Comparison of ENCODE assay signal across 9 mouse cellular contexts in genomic region chr2:178494066-178494465, GRCm38 (mm10).
DNase-seq lines count a peak whose midpoint lies in the region; ATAC-seq and TF ChIP-seq lines count a peak whose summit lies in the region.
"Had no signal": no experiment of that assay in that cellular context is flagged by ENCODE, and none has a peak within 500 bp of the region (broad histone marks: within the 10 kb centered on the region; RNA-seq: fewer than 3 reads in every experiment).

No protein-coding gene starts in this region.

- WGBS in heart, adult 2 months: 25% methylated on average over 11 of the region's 11 CpGs
- WGBS in midbrain, postnatal 0 days: 75% methylated on average over 11 of the region's 11 CpGs

- peak overlapping the region; percentile 95 for H3K27ac ChIP-seq in heart, adult 2 months
- H3K27ac ChIP-seq in midbrain, postnatal 0 days (ENCODE audit: low read depth, low read length): no peak overlapping the region
- H3K27ac ChIP-seq: hindbrain, embryonic 12.5 days; limb, embryonic 13.5 days had no signal

- H3K4me1 ChIP-seq in heart, adult 2 months (ENCODE audit: control insufficient read depth, insufficient read depth, low read length): peaks cover 6% of the 10 kb centered on the region
- no peaks in the 10 kb centered on the region for H3K4me1 ChIP-seq in midbrain, postnatal 0 days (ENCODE audit: insufficient read depth, low read length)

- no peaks in the 10 kb centered on the region for H3K27me3 ChIP-seq in heart, adult 2 months (ENCODE audit: control insufficient read depth, insufficient read depth, low read length)
- no peaks in the 10 kb centered on the region for H3K27me3 ChIP-seq in midbrain, postnatal 0 days (ENCODE audit: insufficient read depth, low read length)
- H3K27me3 ChIP-seq: hindbrain, embryonic 12.5 days had no signal

- no peak overlapping the region for H3K4me3 ChIP-seq in heart, adult 2 months
- no peak overlapping the region for H3K4me3 ChIP-seq in midbrain, postnatal 0 days (ENCODE audit: low read depth, low read length)
- H3K4me3 ChIP-seq: hindbrain, embryonic 12.5 days; limb, embryonic 13.5 days had no signal

- 0 out of 2 replicates have a peak, but pooled peaks have one; percentile 9 for TF ChIP-seq CTCF in heart, adult 2 months (IDR thresholded peaks at IDR 0.05)
- no peak for TF ChIP-seq CTCF in midbrain, postnatal 0 days (IDR thresholded peaks at IDR 0.05)

- peak overlapping the region; percentile 20; the same call in 1 of the 2 replicates for H3K9ac ChIP-seq in heart, adult 2 months (ENCODE audit: low read depth, low read length)
- H3K9ac ChIP-seq in midbrain, postnatal 0 days (replicated peaks; ENCODE audit: low read length, poor library complexity, severe bottlenecking): no peak overlapping the region
- H3K9ac ChIP-seq: hindbrain, embryonic 12.5 days; limb, embryonic 13.5 days had no signal

- no peak overlapping the region for H3K4me2 ChIP-seq in midbrain, postnatal 0 days (ENCODE audit: low read depth, low read length, poor library complexity, severe bottlenecking)
- H3K4me2 ChIP-seq: hindbrain, embryonic 12.5 days; limb, embryonic 13.5 days had no signal

- peak; percentile 72; the same call in 1 of the 2 replicates for TF ChIP-seq EP300 in heart, adult 2 months (IDR thresholded peaks at IDR 0.05; ENCODE audit: insufficient read depth, low read depth, low read length)

- TF ChIP-seq POLR2A in heart, adult 2 months (IDR thresholded peaks at IDR 0.05; ENCODE audit: insufficient read depth, low read depth, low read length): no peak

- intact Hi-C loops in heart, adult 2 months (cut with DNase I): loop anchor here (5.0 kb wide), 2 partner anchors 67 to 82 kb away; partner anchors contain the start of genes Fam217b and Ppp1r3d

- H3K9me3 ChIP-seq in midbrain, postnatal 0 days (ENCODE audit: low read length): no peaks in the 10 kb centered on the region
- H3K9me3 ChIP-seq: hindbrain, embryonic 12.5 days; limb, embryonic 13.5 days had no signal

- H3K36me3 ChIP-seq in heart, adult 2 months (ENCODE audit: control insufficient read depth, insufficient read depth, low read length): no peaks in the 10 kb centered on the region
- no peaks in the 10 kb centered on the region for H3K36me3 ChIP-seq in midbrain, postnatal 0 days (ENCODE audit: insufficient read depth, low read length)
- H3K36me3 ChIP-seq: hindbrain, embryonic 12.5 days; limb, embryonic 13.5 days had no signal

- no peaks in the 10 kb centered on the region for H3K79me2 ChIP-seq in heart, adult 2 months (replicated peaks; ENCODE audit: control insufficient read depth, insufficient read depth, low read length)

- DNase-seq in adrenal gland, adult 2 months: peak; percentile 20
- DNase-seq in adrenal gland, postnatal 14 days: peak; percentile 66
- DNase-seq in heart, adult 2 months: peak; percentile 70 to 84
- DNase-seq in kidney, adult 8-10 months: peak; percentile 71 to 77
- no peak for DNase-seq in thymus, postnatal 14 days
- DNase-seq in right cerebral cortex, postnatal 36 days (ENCODE audit: low spot score in 2 of 2): no peak
- DNase-seq in midbrain, postnatal 0 days (ENCODE audit: low spot score): no peak

- no peak for ATAC-seq in midbrain, postnatal 0 days (ENCODE audit: low FRiP score)

Comparison
In these comparisons a context has a peak if more than half of its experiments do, and no peak if none do; other contexts are left out.
1. DNase-seq: peak in adrenal gland, adult 2 months (single experiment), adrenal gland, postnatal 14 days (single experiment), heart, adult 2 months (2 of 2) and kidney, adult 8-10 months (2 of 2); none in thymus, postnatal 14 days (single experiment), right cerebral cortex, postnatal 36 days (0 of 2) and midbrain, postnatal 0 days (single experiment).